Mouse (Mus musculus) stomach, postnatal 0 days (tissue): ENCODE measurements around the gene Mical3. TPM values are rescaled to one million over a fixed set of nuclear protein-coding genes. Genes with fewer than 3 reads are reported as not detected.

Experiments used
- ATAC-seq: fragments of 200-750 bp; cut with Nextera tagmentation; 2 replicates; pipeline ENCODE4 v1.8.0; 2017; ENCODE audit not compliant: low FRiP score, low TSS enrichment
- DNase-seq: peaks from one replicate; pipeline ENCODE4 v3.0.0-alpha.2; 2016; ENCODE audit warnings: low spot score
- H3K27ac ChIP-seq: fragments of 300-500 bp; sonication (generic); replicated peaks from 2 replicates; pipeline ENCODE4 v1.5.1; 2014; ENCODE audit warnings: mild to moderate bottlenecking, control low read depth
- H3K27me3 ChIP-seq: fragments of 300-500 bp; sonication (generic); 2 replicates; pipeline ENCODE4 v1.6.1; 2014; ENCODE audit warnings: low read length; ENCODE audit not compliant: control insufficient read depth, insufficient read depth
- H3K36me3 ChIP-seq: fragments of 300-500 bp; sonication (generic); 2 replicates; pipeline ENCODE4 v1.6.1; 2014; ENCODE audit warnings: low read length, mixed read lengths; ENCODE audit not compliant: control insufficient read depth, insufficient read depth
- H3K4me1 ChIP-seq: fragments of 300-500 bp; sonication (generic); replicated peaks from 2 replicates; pipeline ENCODE4 v1.6.1; 2014; ENCODE audit warnings: antibody characterized with exemption; ENCODE audit not compliant: control insufficient read depth, insufficient read depth
- H3K4me2 ChIP-seq: fragments of 300-500 bp; sonication (generic); replicated peaks from 2 replicates; pipeline ENCODE4 v1.6.1; 2014; ENCODE audit warnings: low read depth, mild to moderate bottlenecking, control low read depth, moderate library complexity
- H3K4me3 ChIP-seq: fragments of 300-500 bp; sonication (generic); 2 replicates; pipeline ENCODE4 v1.5.1; 2014; ENCODE audit warnings: low read depth, low read length, control low read depth
- H3K9ac ChIP-seq: fragments of 300-500 bp; sonication (generic); 2 replicates; pipeline ENCODE4 v1.6.1; 2014; ENCODE audit warnings: mild to moderate bottlenecking, low read length, control low read depth, mixed read lengths
- H3K9me3 ChIP-seq: fragments of 300-500 bp; sonication (generic); 2 replicates; pipeline ENCODE4 v1.6.1; 2016; ENCODE audit warnings: low read length; ENCODE audit not compliant: control insufficient read depth
- CTCF ChIP-seq: IDR thresholded peaks from 2 replicates; pipeline ENCODE4 v1.5.1; 2016; ENCODE audit warnings: antibody characterized with exemption, low read depth, mild to moderate bottlenecking, moderate library complexity
- EP300 ChIP-seq: optimal IDR thresholded peaks from 2 replicates; pipeline ENCODE3; 2016; ENCODE audit warnings: antibody characterized with exemption
- WGBS: fragments of 180-500 bp; shearing (Covaris S2); extraction: QIAGEN DNeasy Blood & Tissue Kit; methylation state at CpG from one replicate; pipeline ENCODE4 v1.1.7; 2014; 5-methylcytosine and 5-hydroxymethylcytosine counted together
- polyA plus RNA-seq: library from polyadenylated mRNA; unstranded; fragments of >200 nt; fragmentation: Nextera tagmentation; extraction: Ambion mirVana; gene quantifications from 2 replicates; pipeline ENCODE4 v1.2.1, GENCODE M21; 2015

The Mical3 gene
- polyA plus RNA-seq, 1 experiment from 2014 or later: 4.5 TPM

GRCm38 (mm10) chr6:121067426-121068086 lies 63.2 kb downstream of the Mical3 start:
- 49% methylated on average over 11 of the region's 11 CpGs for WGBS
- Histone ChIP-seq H3K27me3 (no peaks in the 10 kb centered on the region), H3K4me3 (no peak overlapping the region), H3K9ac (no peak overlapping the region), H3K4me1 (peaks cover 15% of the 10 kb centered on the region), H3K36me3 (no peaks in the 10 kb centered on the region), H3K4me2 (no peak overlapping the region), H3K27ac (peak overlapping the region; percentile 65), H3K9me3 (no peaks in the 10 kb centered on the region)
- DNase-seq (peak; percentile 40), ATAC-seq (no peak)
- TF ChIP-seq EP300 (no peak), CTCF (no peak)

GRCm38 (mm10) chr6:121066761-121067160 lies 64.0 kb downstream of the Mical3 start:
- H3K4me1 ChIP-seq: peaks cover 15% of the 10 kb centered on the region
- TF ChIP-seq CTCF (no peak), EP300 (no peak)
- H3K27ac ChIP-seq: peak overlapping the region; percentile 65; the same call in 1 of the 2 replicates

DNA sequence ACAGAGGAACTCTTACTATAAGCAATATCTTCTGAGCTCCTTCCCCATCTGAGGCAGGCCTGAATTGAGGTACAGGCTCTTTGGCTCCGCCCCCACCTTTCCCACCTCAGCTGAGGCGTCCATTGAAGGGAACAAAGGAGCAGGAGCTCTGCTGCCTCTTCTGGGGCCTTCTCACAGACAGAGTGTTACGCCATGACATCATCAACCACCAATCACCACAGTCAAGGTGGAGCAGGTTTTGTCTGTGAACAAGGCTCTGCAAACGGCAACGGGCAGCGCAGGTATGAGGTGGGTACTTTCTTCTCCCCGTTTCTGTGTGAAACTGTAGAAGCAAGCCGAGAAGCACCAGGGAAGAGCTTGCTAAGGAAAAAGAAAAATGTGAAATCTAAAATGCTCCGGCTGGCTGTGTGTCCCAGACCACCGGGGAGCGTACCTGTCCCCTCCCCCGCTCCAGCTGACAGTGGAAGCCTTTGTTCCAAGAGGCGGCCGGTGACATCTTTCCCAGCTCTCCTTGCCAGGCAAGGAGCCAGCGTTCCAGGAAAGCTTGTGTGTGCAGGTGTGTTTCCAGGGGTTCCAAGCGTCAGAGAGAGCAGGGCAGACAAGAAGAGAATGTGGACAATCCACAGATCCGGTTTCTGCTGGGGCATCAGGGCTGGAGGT lies 66.3 kb downstream of the Mical3 start:
- Histone ChIP-seq H3K36me3 (no peaks in the 10 kb centered on the region), H3K4me1 (peaks cover 15% of the 10 kb centered on the region)
- peak; percentile 88 for ATAC-seq

More at GRCm38 (mm10) chr6:121066761-121067160, 64.0 kb downstream of the Mical3 start:
- H3K27me3 ChIP-seq: no peaks in the 10 kb centered on the region
- H3K4me3 ChIP-seq: no peak overlapping the region
- no peaks in the 10 kb centered on the region for H3K9me3 ChIP-seq
- WGBS: 37% methylated on average over 6 of the region's 6 CpGs
- H3K36me3 ChIP-seq: no peaks in the 10 kb centered on the region
- H3K9ac ChIP-seq: no peak overlapping the region
- H3K4me2 ChIP-seq: no peak overlapping the region
- DNase-seq (no peak), ATAC-seq (no peak)

DNA sequence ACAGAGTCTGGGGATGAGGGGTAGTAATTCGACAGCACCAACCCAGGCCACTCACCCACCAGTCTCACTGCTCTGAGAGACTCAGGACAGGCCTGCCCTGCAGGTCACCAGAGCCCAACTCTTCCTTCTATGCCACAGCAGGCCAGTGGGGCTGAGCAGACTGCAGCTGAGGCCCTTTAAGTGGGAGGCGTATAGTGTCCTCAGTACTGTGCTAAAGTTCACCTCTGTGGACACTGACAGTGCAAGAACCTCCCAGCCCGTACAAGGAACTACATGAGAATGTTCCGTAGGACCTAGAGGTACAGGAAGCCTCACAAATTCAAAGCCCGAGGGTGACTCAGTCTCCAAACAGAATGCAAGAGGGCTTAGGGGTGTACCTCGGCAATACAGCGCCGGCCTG lies 67.0 kb downstream of the Mical3 start:
- H3K9ac ChIP-seq: no peak overlapping the region
- 50% methylated on average over 8 of the region's 8 CpGs for WGBS
- 0 out of 2 replicates have a peak overlapping the region, but pooled peaks have one; percentile 49 for H3K4me2 ChIP-seq
- H3K4me3 ChIP-seq: no peak overlapping the region
- TF ChIP-seq EP300: no peak
- no peak for TF ChIP-seq CTCF
- ATAC-seq (peak; percentile 83), DNase-seq (no peak)
- H3K4me1 ChIP-seq: peaks cover 15% of the 10 kb centered on the region
- no peaks in the 10 kb centered on the region for H3K27me3 ChIP-seq
- H3K36me3 ChIP-seq: no peaks in the 10 kb centered on the region
- H3K27ac ChIP-seq: peak overlapping the region; percentile 75
- no peaks in the 10 kb centered on the region for H3K9me3 ChIP-seq

More for the DNA sequence above, 66.3 kb downstream of the Mical3 start:
- no peaks in the 10 kb centered on the region for H3K9me3 ChIP-seq
- H3K4me2 ChIP-seq: peak overlapping the region; percentile 49
- H3K9ac ChIP-seq: peak overlapping the region; percentile 35; the same call in 1 of the 2 replicates
- peak overlapping the region; percentile 75 for H3K27ac ChIP-seq
- H3K27me3 ChIP-seq: no peaks in the 10 kb centered on the region
- 38% methylated on average over 17 of the region's 17 CpGs for WGBS
- TF ChIP-seq EP300 (no peak), CTCF (no peak)
- DNase-seq: peak; percentile 74
- peak overlapping the region; percentile 26; the same call in 1 of the 2 replicates for H3K4me3 ChIP-seq

GRCm38 (mm10) chr6:121062891-121063408 lies 67.8 kb downstream of the Mical3 start:
- Histone ChIP-seq H3K9me3 (no peaks in the 10 kb centered on the region), H3K27me3 (no peaks in the 10 kb centered on the region), H3K36me3 (no peaks in the 10 kb centered on the region), H3K27ac (no peak overlapping the region), H3K4me3 (no peak overlapping the region), H3K4me1 (peaks cover 13% of the 10 kb centered on the region), H3K4me2 (no peak overlapping the region), H3K9ac (no peak overlapping the region)
- DNase-seq: no peak
- no peak for ATAC-seq
- 94% methylated on average over 17 of the region's 17 CpGs for WGBS
- TF ChIP-seq EP300 (no peak), CTCF (no peak)

DNA sequence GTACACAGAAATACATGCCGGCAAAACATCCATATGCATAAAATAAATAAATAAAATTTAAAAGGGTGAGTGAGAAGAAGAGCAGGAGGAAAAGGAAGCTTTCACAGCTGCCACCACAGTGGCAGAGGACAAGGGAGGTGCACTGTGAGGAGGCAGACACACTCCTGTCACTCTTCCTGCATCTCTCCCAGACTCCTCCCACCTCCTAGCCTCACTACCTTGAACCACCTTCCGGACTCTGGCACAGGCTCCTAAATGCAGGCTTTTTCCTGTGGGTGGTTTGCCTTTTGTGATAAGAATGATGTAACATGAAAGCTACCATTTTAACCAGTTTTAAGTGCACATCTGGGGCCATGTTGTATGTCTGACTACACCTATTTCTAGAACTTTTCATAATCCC lies 72.8 kb downstream of the Mical3 start:
- Histone ChIP-seq H3K27ac (no peak overlapping the region), H3K36me3 (no peaks in the 10 kb centered on the region), H3K9me3 (no peaks in the 10 kb centered on the region), H3K4me1 (no peaks in the 10 kb centered on the region), H3K4me3 (no peak overlapping the region), H3K9ac (no peak overlapping the region), H3K27me3 (no peaks in the 10 kb centered on the region), H3K4me2 (no peak overlapping the region)
- WGBS: 93% methylated on average over 2 of the region's 2 CpGs
- TF ChIP-seq EP300: no peak
- no peak for TF ChIP-seq CTCF
- ATAC-seq (no peak), DNase-seq (no peak)
